Mouse (Mus musculus): ENCODE data around the gene Col6a3.

- TF ChIP-seq CTCF (conservative IDR thresholded peaks at IDR 0.05; ENCODE audit: insufficient read depth, insufficient read length, low read depth, low read length) = no peak
- TF ChIP-seq POLR2A (IDR thresholded peaks at IDR 0.05; ENCODE audit: low read depth, low read length) = no peak
Measured at GRCm38 (mm10) chr1:90843836-90844235, at the start of gene Col6a3.

Data from kidney, adult 2 months (tissue).